Mouse (Mus musculus): ENCODE data around the gene Rab4a.
"Not testable (repeated sequence)": the region's sequence is repeated elsewhere in the genome, so short reads cannot be mapped to it uniquely, and the experiment has no call there.

The Rab4a gene

DNA sequence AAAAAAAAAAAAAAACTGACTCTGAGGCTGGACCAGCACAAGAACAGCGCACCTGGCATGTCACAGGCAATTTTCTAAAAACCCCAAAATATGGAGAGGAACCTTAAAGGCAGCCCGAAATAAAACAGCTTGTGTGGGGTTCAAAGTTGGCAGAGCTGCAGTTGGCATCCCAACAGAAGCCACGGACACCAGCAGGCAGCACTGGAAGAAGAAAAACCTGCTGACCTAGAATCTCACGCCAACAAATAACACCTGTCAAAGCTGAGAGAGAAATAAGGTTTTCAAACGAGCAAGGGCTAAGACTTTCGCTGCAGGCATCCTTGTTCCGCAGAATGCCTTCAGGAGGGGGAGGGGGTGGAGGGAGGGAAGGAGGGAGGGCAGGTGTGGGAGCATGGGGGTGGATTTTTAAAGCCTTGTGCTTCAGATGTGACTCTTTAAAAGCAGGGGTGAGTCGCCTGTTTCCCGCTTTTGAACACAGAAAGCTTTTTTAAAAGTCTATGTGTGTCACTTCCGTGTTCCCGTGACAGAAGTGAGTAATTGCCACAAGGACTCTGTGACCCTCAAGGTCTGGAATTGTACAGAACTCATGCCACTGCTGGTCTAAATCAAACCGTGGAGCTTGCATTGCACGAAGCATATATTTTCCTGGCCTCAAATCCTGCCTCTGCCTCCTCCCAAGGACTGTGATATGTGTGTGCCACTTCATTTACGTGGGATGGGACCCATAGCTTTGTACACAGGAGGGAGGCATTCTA is 17.2 kb upstream of the Rab4a start:
- no peak for DNase-seq (ENCODE audit: low spot score)

GRCm38 (mm10) chr8:123789461-123789860 is 16.3 kb upstream of the Rab4a start:
- DNase-seq (ENCODE audit: low spot score) = no peak

GRCm38 (mm10) chr8:123789970-123790369 is 15.8 kb upstream of the Rab4a start:
- DNase-seq (ENCODE audit: low spot score) = peak; percentile 91

DNA sequence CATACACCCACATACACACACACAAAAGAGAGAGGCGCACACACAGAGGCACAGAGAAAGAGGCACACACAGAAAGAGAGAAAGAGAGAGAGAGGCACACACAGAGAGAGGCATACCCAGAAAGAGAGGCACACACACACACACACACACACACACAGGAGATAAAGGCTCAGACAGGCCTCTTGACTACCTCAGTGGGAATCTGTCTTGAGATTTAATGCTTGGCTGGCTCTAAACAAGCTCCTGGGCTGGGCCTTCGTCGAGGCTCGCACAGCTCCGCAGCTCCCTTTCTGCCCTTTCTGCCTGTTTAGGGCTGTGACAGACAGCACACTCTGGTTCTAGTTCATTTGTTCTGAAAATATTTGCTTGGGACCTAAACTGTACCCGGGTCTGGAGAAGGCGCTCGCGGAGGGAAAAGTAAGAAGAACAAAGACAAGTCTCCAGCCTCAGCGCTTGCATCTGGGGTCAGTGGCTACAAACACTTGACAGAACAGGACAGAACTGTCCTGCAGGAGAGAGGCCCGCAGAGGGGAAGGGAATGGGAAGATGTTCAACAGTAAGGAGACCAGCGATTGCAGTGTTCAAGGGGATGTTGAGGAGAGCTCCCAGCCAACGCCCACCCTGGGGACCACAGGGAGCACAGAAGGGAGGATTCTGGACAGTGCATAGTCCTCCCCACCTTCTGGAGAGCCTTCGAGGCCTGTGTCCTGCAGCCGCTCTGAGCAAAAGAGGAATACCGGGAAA is 14.5 kb upstream of the Rab4a start:
- peak; percentile 68 for DNase-seq (ENCODE audit: low spot score)

DNA sequence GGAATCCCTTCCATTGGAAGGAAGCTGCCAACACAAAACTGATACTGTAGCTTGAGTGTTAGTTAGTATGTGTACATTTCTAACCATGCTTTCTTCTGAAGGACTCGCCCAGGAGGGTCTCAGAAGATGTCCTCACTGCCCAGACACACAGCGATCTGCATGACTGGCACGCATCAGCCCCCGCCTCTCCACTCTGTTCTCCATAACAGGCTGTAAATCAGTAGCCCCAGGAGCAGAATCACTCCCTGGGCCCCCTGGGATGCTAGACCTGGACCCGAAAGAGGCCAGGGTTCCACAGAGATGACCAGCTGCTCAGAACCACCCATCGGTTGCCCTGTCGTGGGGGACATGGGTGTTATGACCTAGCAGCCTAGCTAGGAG is 13.9 kb upstream of the Rab4a start:
- no peak for DNase-seq (ENCODE audit: low spot score)

DNA sequence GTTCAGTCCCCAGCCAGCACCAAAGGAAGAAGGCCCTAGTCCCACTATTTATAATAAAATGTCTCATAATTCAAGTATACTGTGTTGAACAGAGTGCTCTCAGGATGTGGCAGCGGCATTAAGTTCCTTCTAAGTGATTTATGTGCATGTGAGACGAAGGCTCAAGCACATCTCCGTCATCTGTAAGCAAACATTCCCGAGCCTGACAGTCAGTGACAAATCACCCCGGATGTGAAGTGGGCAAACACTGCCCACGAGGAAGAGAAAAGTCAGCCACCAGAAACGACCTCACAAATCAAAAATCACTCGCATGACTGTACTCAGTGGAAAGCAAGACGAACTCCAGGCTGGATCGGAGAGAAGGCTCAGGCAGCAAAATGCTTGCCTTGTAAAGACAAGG is 11.9 kb upstream of the Rab4a start:
- no peak for DNase-seq (ENCODE audit: low spot score)

GRCm38 (mm10) chr8:123794766-123795165 is 11.0 kb upstream of the Rab4a start:
- no peak for DNase-seq (ENCODE audit: low spot score)

GRCm38 (mm10) chr8:123796758-123797157 is 9.0 kb upstream of the Rab4a start:
- DNase-seq (ENCODE audit: low spot score) = no peak

GRCm38 (mm10) chr8:123797928-123798327 is 7.9 kb upstream of the Rab4a start:
- no peak for DNase-seq (ENCODE audit: low spot score)

GRCm38 (mm10) chr8:123799434-123799833 is 6.4 kb upstream of the Rab4a start:
- no peak for DNase-seq (ENCODE audit: low spot score)

DNA sequence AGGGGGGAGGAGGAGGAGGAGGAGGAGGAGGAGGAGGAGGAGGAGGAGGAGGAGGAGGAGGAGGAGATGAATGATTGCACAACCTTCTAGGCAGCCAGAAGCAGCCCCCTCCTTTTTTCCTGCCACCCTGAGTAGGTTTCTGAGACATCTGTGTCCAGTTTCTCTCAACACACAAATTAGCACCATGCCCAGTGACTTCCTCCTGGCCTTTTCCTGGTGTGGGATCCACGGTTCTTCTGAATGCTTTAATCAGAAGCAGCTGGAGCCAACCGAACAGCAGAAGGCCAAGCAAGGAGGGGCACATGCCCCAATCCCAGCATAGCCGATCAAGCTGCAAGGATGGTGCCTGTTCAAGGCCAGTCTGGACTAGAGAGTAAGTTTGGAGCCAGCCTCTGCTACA is 5.9 kb upstream of the Rab4a start:
- peak; percentile 81 for DNase-seq (ENCODE audit: low spot score)

- no peak for DNase-seq (ENCODE audit: low spot score)
Measured at GRCm38 (mm10) chr8:123800867-123801266, 4.9 kb upstream of the Rab4a start.

DNA sequence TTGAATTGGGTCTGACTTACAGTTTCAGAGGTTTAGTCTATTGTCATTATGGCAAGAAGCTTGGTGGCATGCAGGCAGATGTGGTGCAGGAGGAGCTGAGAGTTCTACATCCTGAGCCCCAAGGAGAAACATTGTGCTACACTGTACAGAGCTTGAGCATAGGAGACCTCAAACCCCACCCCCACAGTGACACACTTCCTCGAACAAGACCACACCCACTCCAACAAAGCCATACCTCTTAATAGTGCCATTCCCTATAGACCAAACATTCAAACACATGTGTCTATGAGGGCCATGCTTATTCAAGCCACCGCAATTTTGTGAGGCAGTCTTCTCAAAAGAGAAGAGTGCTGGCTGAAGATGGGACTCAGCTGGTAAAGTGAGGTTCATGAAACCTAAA is 4.2 kb upstream of the Rab4a start:
- DNase-seq (ENCODE audit: low spot score) = no peak

- no peak for DNase-seq (ENCODE audit: low spot score)
Measured at GRCm38 (mm10) chr8:123803639-123804038, 2.1 kb upstream of the Rab4a start.

DNA sequence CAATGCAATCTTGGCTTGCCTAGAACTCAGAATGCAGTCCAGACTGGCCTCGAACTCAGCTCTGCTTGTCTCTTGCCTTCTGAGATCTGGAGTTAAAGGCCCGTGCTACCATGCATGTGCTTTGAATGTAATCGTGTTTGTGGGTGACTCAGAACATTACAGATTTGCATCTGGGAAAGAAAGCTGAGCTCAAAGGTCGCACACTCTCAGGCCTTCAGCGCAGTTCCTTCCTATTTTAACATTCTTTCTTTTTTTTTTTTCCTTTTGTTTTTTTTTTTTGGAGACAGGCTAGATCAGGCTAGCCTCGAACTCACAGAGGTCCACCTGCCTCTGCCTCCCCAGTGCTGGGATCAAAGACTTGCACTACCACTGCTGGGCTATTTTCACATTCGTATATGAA is 1.2 kb upstream of the Rab4a start:
- no peak for DNase-seq (ENCODE audit: low spot score)

DNA sequence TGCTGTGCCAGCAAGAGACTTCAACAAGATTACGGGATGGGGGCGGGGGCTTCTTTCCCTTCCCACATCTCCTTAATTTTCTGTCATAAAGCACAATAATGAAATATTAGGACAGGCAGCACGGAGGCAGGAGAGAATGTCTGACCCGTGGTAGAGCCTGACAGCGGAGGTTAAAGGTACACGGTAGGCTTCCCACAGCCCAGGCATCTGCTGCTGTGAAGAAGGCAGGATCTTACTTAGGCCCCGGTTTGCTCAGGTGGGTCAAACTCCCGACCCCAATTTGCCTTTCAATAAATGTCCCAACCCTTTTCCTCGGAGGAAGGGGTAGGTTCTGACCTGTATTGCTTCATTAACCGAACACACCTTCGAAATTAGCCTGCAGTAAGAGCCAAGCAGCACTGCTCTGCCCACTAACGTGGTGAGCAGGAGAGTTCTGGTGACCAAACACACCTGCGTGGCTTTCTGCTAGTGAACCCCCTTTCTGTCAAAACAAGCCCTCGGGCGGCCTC is 522 bp upstream of the Rab4a start:
- no peak for DNase-seq (ENCODE audit: low spot score)

DNA sequence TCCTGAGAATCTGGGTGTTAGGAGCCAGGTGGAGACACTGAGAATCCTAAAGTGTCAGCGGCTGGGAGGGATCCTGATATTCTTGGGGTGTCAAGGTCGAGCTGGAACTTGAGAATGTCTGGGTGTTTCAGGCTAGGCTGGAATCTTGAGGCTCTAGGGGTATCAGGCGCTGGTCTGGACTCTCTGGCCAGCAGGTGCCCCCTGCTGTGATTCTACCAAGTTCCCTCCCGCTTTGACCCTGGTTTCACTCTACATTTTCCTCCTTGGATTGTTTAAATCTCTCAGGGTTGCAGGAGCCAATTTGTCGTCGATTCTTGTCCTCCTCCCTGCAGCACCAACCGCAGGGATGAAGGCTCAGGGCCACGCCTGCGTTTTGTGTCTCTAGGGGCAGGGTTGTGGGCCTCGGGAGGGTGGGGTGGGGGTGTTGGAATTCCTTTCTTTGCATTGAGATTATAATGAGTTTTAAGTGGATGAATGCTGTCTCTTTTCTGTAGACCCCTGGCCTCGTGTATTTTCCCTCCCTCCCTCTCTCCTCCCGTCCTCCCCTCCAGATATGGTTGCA is 670 bp downstream of the Rab4a start:
- peak; percentile 38 for DNase-seq (ENCODE audit: low spot score)

GRCm38 (mm10) chr8:123807024-123807431 is 1.2 kb downstream of the Rab4a start:
- DNase-seq (ENCODE audit: low spot score) = peak; percentile 60

DNA sequence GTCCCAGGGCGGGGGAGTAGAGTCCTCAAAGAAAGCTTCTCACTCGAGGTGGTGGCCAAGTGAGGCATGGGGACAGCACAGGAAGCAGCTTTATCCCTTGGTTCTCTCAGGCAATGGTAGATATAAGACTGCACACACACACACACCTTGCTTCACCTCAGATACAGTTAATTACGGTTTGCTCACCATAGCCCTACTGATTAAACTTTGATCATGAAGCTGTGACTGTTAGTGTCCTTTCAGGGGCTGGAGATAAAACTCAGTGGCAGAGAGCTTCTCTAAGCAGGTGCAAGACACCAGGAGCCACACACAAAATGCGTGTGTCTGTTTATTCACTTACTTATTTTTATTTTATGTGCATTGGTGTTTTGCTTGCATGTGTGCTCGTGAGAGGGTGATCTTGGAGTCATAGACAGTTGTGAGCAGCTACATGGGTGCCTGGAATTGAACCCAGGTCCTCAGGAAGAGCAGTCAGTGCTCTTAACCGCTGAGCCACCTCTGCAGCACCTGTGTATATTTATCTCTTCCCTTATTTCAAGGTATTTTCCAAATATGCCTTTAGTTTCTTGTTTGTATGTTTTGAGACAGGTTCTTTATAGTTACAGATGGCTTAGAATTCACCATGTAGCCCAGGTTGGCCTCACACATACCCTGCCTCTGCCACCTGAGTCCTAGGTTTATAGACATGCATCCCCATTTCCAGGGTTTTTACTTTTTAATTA is 2.2 kb downstream of the Rab4a start:
- DNase-seq (ENCODE audit: low spot score) = no peak

- no peak for DNase-seq (ENCODE audit: low spot score)
Measured at GRCm38 (mm10) chr8:123808671-123809070, 2.9 kb downstream of the Rab4a start.

DNA sequence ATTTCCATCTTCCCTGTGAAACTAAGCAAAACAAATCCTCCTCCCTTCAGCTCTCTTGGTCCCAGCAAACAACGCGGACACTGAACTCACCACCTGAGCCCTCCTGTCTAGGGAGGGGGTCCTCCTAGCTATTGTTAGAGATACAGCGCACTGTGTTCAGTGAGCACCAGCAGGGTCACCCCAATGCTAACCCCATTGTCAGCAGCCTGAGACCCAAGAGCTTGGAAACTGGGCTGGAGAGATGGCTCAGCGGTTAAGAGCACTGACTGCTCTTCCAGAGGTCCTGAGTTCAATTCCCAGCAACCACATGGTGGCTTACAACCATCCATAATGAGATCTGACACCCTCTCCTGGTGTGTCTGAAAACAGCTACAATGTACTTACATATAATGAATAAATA is 3.6 kb downstream of the Rab4a start:
- DNase-seq (ENCODE audit: low spot score) = not testable (repeated sequence)

DNA sequence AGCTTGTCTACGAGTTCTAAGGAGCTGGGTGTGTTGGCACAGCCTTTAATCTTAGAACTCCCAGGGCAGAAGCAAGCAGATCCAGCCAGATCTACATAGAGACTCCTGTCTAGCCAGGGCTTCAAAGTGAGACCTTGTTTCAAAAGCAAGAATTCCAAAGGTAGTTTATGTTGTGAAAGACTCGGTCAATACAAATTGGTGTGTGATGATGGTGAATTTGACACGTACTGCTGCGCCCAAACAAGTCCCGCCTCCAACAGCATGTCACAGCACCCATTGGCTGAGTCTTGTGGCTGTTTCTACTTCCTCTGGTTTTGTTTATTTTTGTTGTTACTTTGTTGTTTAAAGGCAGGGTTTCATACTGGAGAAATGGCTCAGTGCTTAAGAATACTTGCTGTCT is 6.4 kb downstream of the Rab4a start:
- DNase-seq (ENCODE audit: low spot score) = no peak
